Mouse (Mus musculus): ENCODE results near the gene Zan.

The Zan gene

GRCm38 (mm10) chr5:137349384-137350204, 127.3 kb downstream of the Zan start, which contains the start of gene Ephb4:
TSS of gene Ephb4 (plus strand) at chr5:137350109.
- peak; percentile 29 for DNase-seq

GRCm38 (mm10) chr5:137348482-137349383, 128.1 kb downstream of the Zan start:
- DNase-seq: no peak

- DNase-seq: no peak
Measured at GRCm38 (mm10) chr5:137347856-137348255, 129.0 kb downstream of the Zan start.

- no peak for DNase-seq
Measured at GRCm38 (mm10) chr5:137346983-137347382, 129.9 kb downstream of the Zan start.

- no peak for DNase-seq
Measured at GRCm38 (mm10) chr5:137346388-137346787, 130.5 kb downstream of the Zan start.

- DNase-seq: no peak
Measured at GRCm38 (mm10) chr5:137345821-137346220, 131.0 kb downstream of the Zan start.

- DNase-seq: no peak
Measured at GRCm38 (mm10) chr5:137343869-137344268, 133.0 kb downstream of the Zan start.

- no peak for DNase-seq
Measured at GRCm38 (mm10) chr5:137343412-137343811, 133.5 kb downstream of the Zan start.

- no peak for DNase-seq
Measured at GRCm38 (mm10) chr5:137342407-137343012, 134.4 kb downstream of the Zan start.

- DNase-seq: no peak
Measured at GRCm38 (mm10) chr5:137340222-137340621, 136.6 kb downstream of the Zan start.

GRCm38 (mm10) chr5:137339290-137339979, 137.4 kb downstream of the Zan start:
- no peak for DNase-seq

- no peak for DNase-seq
Measured at GRCm38 (mm10) chr5:137338663-137339289, 138.1 kb downstream of the Zan start.

- peak; percentile 88 for DNase-seq
Measured at GRCm38 (mm10) chr5:137338256-137338655, 138.6 kb downstream of the Zan start.

- DNase-seq: no peak
Measured at GRCm38 (mm10) chr5:137337190-137337589, 139.7 kb downstream of the Zan start.

GRCm38 (mm10) chr5:137335066-137335465, 141.8 kb downstream of the Zan start:
- DNase-seq: no peak

- no peak for DNase-seq
Measured at GRCm38 (mm10) chr5:137334317-137334716, 142.5 kb downstream of the Zan start.

GRCm38 (mm10) chr5:137333512-137334174, 143.2 kb downstream of the Zan start, which contains the start of gene Slc12a9:
TSS of gene Slc12a9 (minus strand) at chr5:137333597.
- peak; percentile 89 for DNase-seq

- DNase-seq: no peak
Measured at GRCm38 (mm10) chr5:137332857-137333511, 143.9 kb downstream of the Zan start.

- DNase-seq: no peak
Measured at GRCm38 (mm10) chr5:137330910-137331309, 146.0 kb downstream of the Zan start.

All from right cerebral cortex, postnatal 25 days (tissue).